Mouse (Mus musculus): ENCODE data around the gene Reln. TPM values are rescaled to one million over a fixed set of nuclear protein-coding genes. Genes with fewer than 3 reads are reported as not detected.

Reln gene
- polyA plus RNA-seq, 1 experiment, result 1.6 TPM

DNA sequence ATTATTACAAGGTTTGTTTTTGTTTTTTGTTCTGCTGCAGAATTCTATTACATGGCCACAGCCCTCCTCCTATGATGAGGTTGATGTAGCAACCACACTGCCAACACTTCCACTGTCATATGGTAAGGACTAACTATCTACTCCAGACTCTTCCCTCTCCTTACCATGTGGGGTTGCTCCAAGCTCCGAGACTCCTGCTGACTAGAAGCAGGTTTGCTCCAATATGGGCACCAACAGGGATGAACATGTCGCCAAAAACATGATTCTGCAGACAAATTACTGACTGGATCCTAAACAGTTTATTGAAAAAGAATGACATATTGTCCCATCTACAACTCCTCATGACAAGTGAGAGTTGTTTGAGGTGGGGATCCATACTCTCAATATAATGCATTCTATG, 28.5 kb downstream of the Reln start:
- TF ChIP-seq TAL1 (IDR thresholded peaks at IDR 0.05; ENCODE audit: low read length), result no peak
- no peak for TF ChIP-seq GATA1 (IDR thresholded peaks at IDR 0.05; ENCODE audit: low read length)
- Histone ChIP-seq H3K4me1 (ENCODE audit: control insufficient read depth) (peaks cover 22% of the 10 kb centered on the region), H3K9me3 (ENCODE audit: control insufficient read depth, low read length) (no peaks in the 10 kb centered on the region)

DNA sequence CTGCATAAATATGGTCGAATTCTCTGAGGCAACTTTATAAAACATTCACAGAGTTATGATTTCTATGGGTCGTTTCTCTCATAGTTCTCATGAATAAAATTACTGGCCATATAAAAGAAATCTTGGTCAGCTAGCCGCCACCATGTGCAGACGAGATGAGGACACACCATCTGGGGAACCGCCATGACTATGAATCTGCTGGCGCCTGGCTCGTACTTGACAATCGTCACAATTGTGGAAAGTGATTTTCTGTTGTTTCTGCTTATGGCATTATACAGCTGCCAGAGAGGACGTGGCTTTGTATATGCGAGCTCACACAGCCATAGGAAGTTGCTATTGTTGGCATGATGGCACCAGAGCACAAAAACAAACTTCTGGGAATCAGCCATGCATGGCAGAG, 31.5 kb downstream of the Reln start:
- Histone ChIP-seq H3K36me3 (ENCODE audit: control insufficient read depth) (no peaks in the 10 kb centered on the region; the same call in 1 of the 2 replicates), H3K4me3 (replicated peaks) (no peak overlapping the region), H3K9me3 (ENCODE audit: control insufficient read depth, low read length) (no peaks in the 10 kb centered on the region), H3K4me1 (ENCODE audit: control insufficient read depth) (peaks cover 12% of the 10 kb centered on the region), H3K27me3 (ENCODE audit: control insufficient read depth) (no peaks in the 10 kb centered on the region)
- no peak for TF ChIP-seq GATA1 (IDR thresholded peaks at IDR 0.05; ENCODE audit: low read length)

More for the DNA sequence above, 28.5 kb downstream of the Reln start:
- Histone ChIP-seq H3K27me3 (ENCODE audit: control insufficient read depth) (no peaks in the 10 kb centered on the region), H3K4me3 (replicated peaks) (no peak overlapping the region), H3K36me3 (ENCODE audit: control insufficient read depth) (no peaks in the 10 kb centered on the region; the same call in 1 of the 2 replicates)

DNA sequence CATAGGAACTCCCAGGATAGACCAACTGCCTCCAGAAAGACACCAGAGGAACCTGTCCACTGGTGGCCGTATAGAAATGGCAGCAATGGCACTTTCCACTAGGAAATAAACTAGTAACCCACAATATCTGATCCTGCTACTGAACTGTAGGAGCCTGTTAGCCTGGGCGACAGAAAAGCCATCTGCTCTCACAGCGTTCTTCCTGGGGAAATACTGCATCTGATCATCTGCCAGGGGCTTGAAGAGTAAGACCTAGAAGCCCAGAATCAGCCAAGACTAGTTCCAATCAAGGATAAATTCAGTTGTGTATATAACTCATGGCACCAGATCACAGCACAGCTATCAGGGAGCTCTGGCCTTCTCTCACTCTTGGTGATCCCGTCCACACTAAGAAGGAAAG, 33.5 kb downstream of the Reln start:
- Histone ChIP-seq H3K27me3 (ENCODE audit: control insufficient read depth) (no peaks in the 10 kb centered on the region), H3K4me3 (replicated peaks) (no peak overlapping the region), H3K4me1 (ENCODE audit: control insufficient read depth) (peaks cover 3% of the 10 kb centered on the region), H3K9me3 (ENCODE audit: control insufficient read depth, low read length) (no peaks in the 10 kb centered on the region), H3K36me3 (ENCODE audit: control insufficient read depth) (no peaks in the 10 kb centered on the region; the same call in 1 of the 2 replicates)
- TF ChIP-seq TAL1 (IDR thresholded peaks at IDR 0.05; ENCODE audit: low read length), result no peak
- TF ChIP-seq GATA1 (IDR thresholded peaks at IDR 0.05; ENCODE audit: low read length), result no peak

DNA sequence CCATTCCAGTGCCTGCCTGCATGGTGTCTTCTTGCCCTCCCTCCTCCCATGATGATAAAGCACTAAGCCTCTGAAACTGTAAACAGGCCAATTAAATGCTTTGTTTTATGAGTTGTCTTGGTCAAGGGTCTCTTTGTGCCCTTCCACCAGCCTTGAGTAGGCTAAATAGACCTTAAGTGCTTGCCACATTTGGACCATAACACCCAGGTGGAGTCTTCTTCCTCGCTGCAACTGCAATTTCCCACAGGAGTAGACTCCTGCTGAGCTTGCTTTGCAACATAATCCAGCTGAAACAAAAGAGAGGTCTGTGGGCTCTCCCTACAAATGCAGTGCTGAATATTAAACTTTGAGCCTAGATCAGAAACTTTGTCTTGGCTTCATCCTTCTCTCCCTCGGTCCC, 35.5 kb downstream of the Reln start:
- Histone ChIP-seq H3K36me3 (ENCODE audit: control insufficient read depth) (no peaks in the 10 kb centered on the region), H3K9me3 (ENCODE audit: control insufficient read depth, low read length) (no peaks in the 10 kb centered on the region), H3K4me1 (ENCODE audit: control insufficient read depth) (peaks cover 3% of the 10 kb centered on the region), H3K4me3 (replicated peaks) (no peak overlapping the region), H3K27me3 (ENCODE audit: control insufficient read depth) (no peaks in the 10 kb centered on the region)
- TF ChIP-seq TAL1 (IDR thresholded peaks at IDR 0.05; ENCODE audit: low read length) (no peak), GATA1 (IDR thresholded peaks at IDR 0.05; ENCODE audit: low read length) (no peak)

DNA sequence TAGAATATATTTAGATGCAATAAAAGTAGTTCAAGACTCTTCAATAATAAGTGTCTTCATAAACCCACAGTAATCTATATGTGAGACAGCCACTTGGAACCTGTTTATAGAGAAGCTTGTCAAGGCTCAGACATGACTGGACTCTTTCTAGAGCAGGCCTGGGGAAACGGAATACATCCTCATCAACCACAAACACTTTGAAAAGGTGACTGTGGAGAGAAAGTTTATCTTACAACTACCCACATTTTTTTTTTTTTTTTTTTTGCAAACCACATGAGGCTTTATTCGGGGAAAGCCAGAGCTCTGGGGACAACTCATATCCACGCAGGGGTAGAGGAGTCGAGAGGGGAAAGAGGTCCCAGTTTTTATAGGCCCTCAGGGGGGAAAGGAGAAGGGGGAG, 36.6 kb downstream of the Reln start:
- H3K4me3 ChIP-seq (replicated peaks), result no peak overlapping the region
- H3K4me1 ChIP-seq (ENCODE audit: control insufficient read depth), result peaks cover 3% of the 10 kb centered on the region
- no peak for TF ChIP-seq GATA1 (IDR thresholded peaks at IDR 0.05; ENCODE audit: low read length)
- TF ChIP-seq TAL1 (IDR thresholded peaks at IDR 0.05; ENCODE audit: low read length), result no peak; the same call in 2 of the 3 replicates
- no peaks in the 10 kb centered on the region for H3K27me3 ChIP-seq (ENCODE audit: control insufficient read depth)
- no peaks in the 10 kb centered on the region for H3K9me3 ChIP-seq (ENCODE audit: control insufficient read depth, low read length)
- no peaks in the 10 kb centered on the region for H3K36me3 ChIP-seq (ENCODE audit: control insufficient read depth)

DNA sequence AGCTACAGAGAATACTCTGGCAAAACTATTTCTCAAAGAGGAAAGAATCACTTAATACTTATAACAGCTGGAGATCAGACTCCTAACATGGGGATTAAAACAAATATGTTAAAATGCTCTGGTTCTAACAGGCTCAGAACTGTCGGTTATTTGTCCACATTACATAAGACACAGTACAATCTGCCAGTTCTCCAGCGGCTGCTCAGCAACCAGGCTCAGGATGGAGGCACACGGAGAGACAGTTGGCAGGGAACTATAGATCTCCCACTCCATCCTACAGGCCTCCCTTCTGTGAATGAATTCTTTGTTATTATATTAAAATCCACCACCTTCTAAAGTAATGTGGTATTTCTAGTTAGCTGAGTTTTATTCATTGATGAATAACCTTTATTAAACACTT, 37.4 kb downstream of the Reln start:
- TF ChIP-seq GATA1 (IDR thresholded peaks at IDR 0.05; ENCODE audit: low read length) (no peak), TAL1 (IDR thresholded peaks at IDR 0.05; ENCODE audit: low read length) (no peak)
- Histone ChIP-seq H3K36me3 (ENCODE audit: control insufficient read depth) (no peaks in the 10 kb centered on the region), H3K4me1 (ENCODE audit: control insufficient read depth) (peaks cover 3% of the 10 kb centered on the region), H3K9me3 (ENCODE audit: control insufficient read depth, low read length) (no peaks in the 10 kb centered on the region), H3K4me3 (replicated peaks) (no peak overlapping the region), H3K27me3 (ENCODE audit: control insufficient read depth) (no peaks in the 10 kb centered on the region)

DNA sequence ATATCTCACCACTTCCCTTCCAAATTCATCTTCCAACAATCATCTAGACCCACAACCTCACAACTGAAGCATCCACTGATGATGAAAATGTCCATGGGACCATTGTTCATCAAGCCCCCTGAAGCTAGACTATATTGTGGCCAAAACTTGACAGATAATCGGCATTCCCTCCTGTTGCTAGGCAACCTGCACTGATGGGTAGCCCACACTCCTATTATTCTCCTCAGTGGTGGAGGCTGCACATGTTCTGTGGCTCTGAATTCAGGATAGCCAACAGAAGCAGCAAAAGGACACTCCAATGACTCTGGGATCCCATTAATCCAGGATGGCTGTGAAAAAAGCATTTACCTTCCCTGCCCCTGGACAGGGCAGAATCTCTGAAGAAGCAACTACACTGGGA, 40.8 kb downstream of the Reln start:
- H3K4me1 ChIP-seq (ENCODE audit: control insufficient read depth), result no peaks in the 10 kb centered on the region
- TF ChIP-seq TAL1 (IDR thresholded peaks at IDR 0.05; ENCODE audit: low read length) (no peak), GATA1 (IDR thresholded peaks at IDR 0.05; ENCODE audit: low read length) (no peak)
- H3K4me3 ChIP-seq (replicated peaks), result no peak overlapping the region
- no peaks in the 10 kb centered on the region for H3K36me3 ChIP-seq (ENCODE audit: control insufficient read depth)
- no peaks in the 10 kb centered on the region for H3K9me3 ChIP-seq (ENCODE audit: control insufficient read depth, low read length)
- no peaks in the 10 kb centered on the region for H3K27me3 ChIP-seq (ENCODE audit: control insufficient read depth)

GRCm38 (mm10) chr5:22302309-22302708, 42.2 kb downstream of the Reln start:
- Histone ChIP-seq H3K9me3 (ENCODE audit: control insufficient read depth, low read length) (no peaks in the 10 kb centered on the region), H3K4me3 (replicated peaks) (no peak overlapping the region), H3K36me3 (ENCODE audit: control insufficient read depth) (no peaks in the 10 kb centered on the region), H3K27me3 (ENCODE audit: control insufficient read depth) (no peaks in the 10 kb centered on the region), H3K4me1 (ENCODE audit: control insufficient read depth) (no peaks in the 10 kb centered on the region)
- TF ChIP-seq GATA1 (IDR thresholded peaks at IDR 0.05; ENCODE audit: low read length) (no peak), TAL1 (IDR thresholded peaks at IDR 0.05; ENCODE audit: low read length) (no peak)

DNA sequence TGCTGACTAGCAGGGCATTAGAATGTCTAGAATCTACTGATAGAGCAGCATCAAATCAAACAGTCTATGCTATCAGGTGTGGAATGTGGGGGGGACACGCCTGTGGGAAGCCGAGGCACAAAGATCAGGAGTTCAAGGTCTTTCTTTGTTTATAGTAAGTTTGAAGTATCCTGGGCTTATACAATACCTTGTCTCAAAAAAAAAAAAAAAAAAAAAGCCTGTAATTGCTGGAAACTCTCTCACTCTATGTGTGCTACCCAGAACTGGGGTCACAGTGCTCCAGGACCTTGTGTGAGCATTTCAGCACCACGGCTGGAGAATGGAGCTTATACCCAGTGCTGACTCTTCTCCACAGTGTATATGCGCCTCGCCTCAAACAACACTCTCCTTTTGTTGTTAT, 43.7 kb downstream of the Reln start:
- H3K36me3 ChIP-seq (ENCODE audit: control insufficient read depth), result no peaks in the 10 kb centered on the region
- no peaks in the 10 kb centered on the region for H3K4me1 ChIP-seq (ENCODE audit: control insufficient read depth)
- no peaks in the 10 kb centered on the region for H3K27me3 ChIP-seq (ENCODE audit: control insufficient read depth)
- H3K9me3 ChIP-seq (ENCODE audit: control insufficient read depth, low read length), result no peaks in the 10 kb centered on the region
- TF ChIP-seq TAL1 (IDR thresholded peaks at IDR 0.05; ENCODE audit: low read length) (no peak), GATA1 (IDR thresholded peaks at IDR 0.05; ENCODE audit: low read length) (no peak)
- H3K4me3 ChIP-seq (replicated peaks), result no peak overlapping the region

DNA sequence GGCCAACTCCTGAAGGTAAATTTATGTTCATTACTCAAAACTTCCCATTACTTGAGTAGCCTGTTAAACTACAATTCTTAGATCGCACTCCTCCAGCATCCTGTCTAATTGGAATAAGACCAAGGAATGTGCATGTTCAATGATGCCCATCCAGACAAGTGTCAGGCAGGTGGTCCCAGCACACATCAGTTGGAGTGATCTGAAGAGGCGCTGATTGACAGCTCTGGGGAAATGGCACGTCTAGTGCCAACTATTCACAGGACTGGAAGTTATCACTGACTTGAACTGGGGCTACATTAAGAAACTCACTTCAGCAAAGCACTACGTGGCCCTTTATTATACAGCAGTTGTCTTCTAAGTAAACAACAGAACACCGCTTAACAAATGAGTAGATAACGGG, 44.5 kb downstream of the Reln start:
- TF ChIP-seq TAL1 (IDR thresholded peaks at IDR 0.05; ENCODE audit: low read length) (no peak), GATA1 (IDR thresholded peaks at IDR 0.05; ENCODE audit: low read length) (no peak)
- no peaks in the 10 kb centered on the region for H3K27me3 ChIP-seq (ENCODE audit: control insufficient read depth)
- no peaks in the 10 kb centered on the region for H3K9me3 ChIP-seq (ENCODE audit: control insufficient read depth, low read length)
- no peaks in the 10 kb centered on the region for H3K36me3 ChIP-seq (ENCODE audit: control insufficient read depth)
- no peak overlapping the region for H3K4me3 ChIP-seq (replicated peaks)
- H3K4me1 ChIP-seq (ENCODE audit: control insufficient read depth), result no peaks in the 10 kb centered on the region

All from erythroblast, embryonic 14.5 days (primary cell).